Mouse (Mus musculus): ENCODE results near the gene Fam57b. TPM values are rescaled to one million over a fixed set of nuclear protein-coding genes. Genes with fewer than 3 reads are reported as not detected.
A peak's percentile ranks its signal among the peaks of the same experiment; 100 is the strongest.

Gene Fam57b
- polyA plus RNA-seq (2014; fragmentation: Nextera tagmentation; extraction: Ambion mirVana), result 0.81 and 1.2 TPM in 2 replicates

DNA sequence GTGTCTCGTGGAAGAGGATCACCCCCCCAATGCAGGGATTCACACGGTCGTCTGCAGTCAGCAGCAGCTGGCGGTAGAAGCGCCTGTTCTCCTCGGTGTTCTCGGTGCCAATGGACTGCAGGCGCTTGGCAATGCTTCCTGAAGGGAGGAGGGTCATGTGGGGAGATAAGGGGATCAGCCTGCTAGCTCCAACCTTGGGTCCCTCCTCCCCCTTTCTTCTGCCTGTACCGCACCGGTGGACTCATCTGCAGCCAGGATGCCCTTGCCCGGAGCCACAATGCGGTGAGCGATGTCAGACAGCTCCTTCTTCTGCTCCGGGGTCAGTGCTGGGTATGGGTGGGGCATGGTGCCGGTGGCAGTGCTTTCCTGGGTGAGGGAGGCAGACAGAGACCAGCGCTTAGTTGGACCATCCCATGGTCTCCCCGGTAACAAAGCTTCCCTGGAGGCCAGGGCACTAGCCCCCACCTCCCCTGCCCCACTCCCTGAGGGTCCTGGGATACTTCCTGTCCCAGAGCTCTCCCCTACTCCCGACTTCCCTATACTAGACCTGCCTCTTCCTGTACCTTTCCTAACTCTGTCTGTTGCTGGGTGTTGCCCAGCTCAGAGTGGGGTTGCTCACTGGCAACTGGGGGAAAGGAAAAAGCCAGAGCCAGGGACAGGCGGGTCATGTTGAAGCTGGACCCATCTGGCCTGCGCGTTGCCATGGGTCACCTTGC is at the start of gene Fam57b:
Gene Fam57b (plus strand): TSS at position 258 of the 716 bp plus-strand sequence.
- Histone ChIP-seq H3K9ac (ENCODE audit: low read length) (peak within 1 kb of the TSS; percentile 97), H3K4me3 (ENCODE audit: control insufficient read depth in 1 of 2, insufficient read depth in 1 of 2, low read depth in 1 of 2, low read length in 2 of 2) (peak within 1 kb of the TSS; percentile 72 to 91), H3K9me3 (ENCODE audit: control insufficient read depth, low read length) (no peaks in the 10 kb centered on the region), H3K27ac (replicated peaks in 1 of 2; ENCODE audit: control insufficient read depth in 1 of 2, insufficient read depth in 1 of 2, low read depth in 2 of 2, low read length in 2 of 2) (peak within 1 kb of the TSS; percentile 94 to 100), H3K4me2 (ENCODE audit: low read length) (peak within 1 kb of the TSS; percentile 82), H3K4me1 (ENCODE audit: control insufficient read depth in 2 of 2, insufficient read depth in 2 of 2, low read length in 2 of 2) (peaks cover 15 to 31% of the 10 kb centered on the region in 2 experiments), H3K27me3 (ENCODE audit: control insufficient read depth, insufficient read depth, low read length) (no peaks in the 10 kb centered on the region), H3K36me3 (ENCODE audit: control insufficient read depth, insufficient read depth, low read length) (peaks cover 45% of the 10 kb centered on the region)
- no peak for ATAC-seq (ENCODE audit: insufficient number of reproducible peaks, insufficient read depth, low FRiP score, low read depth)
- WGBS, result 6% methylated on average over 21 of the region's 21 CpGs

DNA sequence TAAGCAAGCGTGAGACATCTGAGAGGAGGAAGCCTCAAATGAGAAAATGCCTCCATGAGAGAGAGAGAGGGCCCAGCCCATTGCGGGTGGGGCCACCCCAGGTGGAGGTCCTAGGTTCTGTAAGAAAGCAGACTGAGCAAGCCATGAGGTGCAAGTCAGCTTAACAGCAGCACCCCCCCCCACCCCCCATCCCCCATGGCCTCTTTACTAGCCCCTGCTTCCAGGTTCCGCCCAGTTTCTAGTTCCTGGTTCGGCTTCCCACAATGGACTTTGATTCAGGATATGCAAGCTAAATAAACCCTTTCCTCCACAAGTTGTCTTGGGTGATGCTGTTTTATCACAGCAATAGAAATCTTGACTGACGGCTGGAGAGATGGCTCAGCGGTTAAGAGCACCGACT is 48.6 kb upstream of the Fam57b start:
- no peak for ATAC-seq (ENCODE audit: insufficient number of reproducible peaks, insufficient read depth, low FRiP score, low read depth)
- no peaks in the 10 kb centered on the region; a peak in 1 of 4 replicates for H3K4me1 ChIP-seq (ENCODE audit: control insufficient read depth in 2 of 2, insufficient read depth in 2 of 2, low read length in 2 of 2)
- no peak overlapping the region for H3K4me3 ChIP-seq (ENCODE audit: control insufficient read depth in 1 of 2, insufficient read depth in 1 of 2, low read depth in 1 of 2, low read length in 2 of 2)
- no peak overlapping the region for H3K27ac ChIP-seq (replicated peaks in 1 of 2; ENCODE audit: control insufficient read depth in 1 of 2, insufficient read depth in 1 of 2, low read depth in 2 of 2, low read length in 2 of 2)
- WGBS, result 67% methylated on average over 7 of the region's 7 CpGs
- H3K9me3 ChIP-seq (ENCODE audit: control insufficient read depth, low read length), result no peaks in the 10 kb centered on the region
- H3K27me3 ChIP-seq (ENCODE audit: control insufficient read depth, insufficient read depth, low read length), result no peaks in the 10 kb centered on the region
- H3K9ac ChIP-seq (ENCODE audit: low read length), result no peak overlapping the region
- H3K36me3 ChIP-seq (ENCODE audit: control insufficient read depth, insufficient read depth, low read length), result no peaks in the 10 kb centered on the region
- no peak overlapping the region for H3K4me2 ChIP-seq (ENCODE audit: low read length)

GRCm38 (mm10) chr7:126749582-126750343 is 47.7 kb upstream of the Fam57b start:
- Histone ChIP-seq H3K9ac (ENCODE audit: low read length) (no peak overlapping the region), H3K9me3 (ENCODE audit: control insufficient read depth, low read length) (no peaks in the 10 kb centered on the region), H3K36me3 (ENCODE audit: control insufficient read depth, insufficient read depth, low read length) (no peaks in the 10 kb centered on the region), H3K27me3 (ENCODE audit: control insufficient read depth, insufficient read depth, low read length) (no peaks in the 10 kb centered on the region), H3K4me2 (ENCODE audit: low read length) (no peak overlapping the region), H3K4me3 (ENCODE audit: control insufficient read depth in 1 of 2, insufficient read depth in 1 of 2, low read depth in 1 of 2, low read length in 2 of 2) (no peak overlapping the region), H3K4me1 (ENCODE audit: control insufficient read depth in 2 of 2, insufficient read depth in 2 of 2, low read length in 2 of 2) (peaks cover 0 to 5% of the 10 kb centered on the region in 2 experiments; a peak in 3 of 4 replicates), H3K27ac (replicated peaks in 1 of 2; ENCODE audit: control insufficient read depth in 1 of 2, insufficient read depth in 1 of 2, low read depth in 2 of 2, low read length in 2 of 2) (no peak overlapping the region)
- WGBS, result 89% methylated on average over 17 of the region's 17 CpGs
- ATAC-seq (ENCODE audit: insufficient number of reproducible peaks, insufficient read depth, low FRiP score, low read depth), result no peak

DNA sequence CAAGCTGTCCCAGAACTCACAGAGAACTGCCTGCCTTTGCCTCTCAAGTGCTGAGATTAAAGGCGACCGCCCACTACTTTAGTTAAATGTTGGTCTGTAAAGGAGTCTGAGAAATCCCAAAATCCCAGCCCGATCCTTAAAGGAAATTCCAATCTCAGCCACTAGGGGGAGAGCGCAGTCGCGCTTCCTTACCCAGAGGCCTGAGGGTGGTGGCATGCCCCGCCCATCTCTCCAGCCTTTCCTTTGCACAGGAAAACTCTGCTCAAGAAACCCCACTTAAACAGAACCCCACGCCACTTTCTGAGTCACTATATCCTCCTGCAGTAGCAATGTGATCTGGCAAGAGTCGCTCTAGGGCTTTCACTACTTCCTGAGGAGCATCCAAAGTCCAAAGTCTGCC is 42.6 kb upstream of the Fam57b start:
- Histone ChIP-seq H3K4me1 (ENCODE audit: control insufficient read depth in 2 of 2, insufficient read depth in 2 of 2, low read length in 2 of 2) (peaks cover 0 to 5% of the 10 kb centered on the region in 2 experiments; a peak in 2 of 4 replicates), H3K36me3 (ENCODE audit: control insufficient read depth, insufficient read depth, low read length) (no peaks in the 10 kb centered on the region), H3K27ac (replicated peaks in 1 of 2; ENCODE audit: control insufficient read depth in 1 of 2, insufficient read depth in 1 of 2, low read depth in 2 of 2, low read length in 2 of 2) (peak overlapping the region in 1 of 2 experiments; percentile 37; a peak in 1 of 4 replicates), H3K9me3 (ENCODE audit: control insufficient read depth, low read length) (no peaks in the 10 kb centered on the region), H3K4me3 (ENCODE audit: control insufficient read depth in 1 of 2, insufficient read depth in 1 of 2, low read depth in 1 of 2, low read length in 2 of 2) (no peak overlapping the region), H3K4me2 (ENCODE audit: low read length) (peak overlapping the region; percentile 41), H3K9ac (ENCODE audit: low read length) (peak overlapping the region; percentile 62; the same call in 1 of the 2 replicates), H3K27me3 (ENCODE audit: control insufficient read depth, insufficient read depth, low read length) (no peaks in the 10 kb centered on the region)
- ATAC-seq (ENCODE audit: insufficient number of reproducible peaks, insufficient read depth, low FRiP score, low read depth), result peak; percentile 48; the same call in 1 of the 2 replicates
- WGBS, result 1% methylated on average over 9 of the region's 9 CpGs

DNA sequence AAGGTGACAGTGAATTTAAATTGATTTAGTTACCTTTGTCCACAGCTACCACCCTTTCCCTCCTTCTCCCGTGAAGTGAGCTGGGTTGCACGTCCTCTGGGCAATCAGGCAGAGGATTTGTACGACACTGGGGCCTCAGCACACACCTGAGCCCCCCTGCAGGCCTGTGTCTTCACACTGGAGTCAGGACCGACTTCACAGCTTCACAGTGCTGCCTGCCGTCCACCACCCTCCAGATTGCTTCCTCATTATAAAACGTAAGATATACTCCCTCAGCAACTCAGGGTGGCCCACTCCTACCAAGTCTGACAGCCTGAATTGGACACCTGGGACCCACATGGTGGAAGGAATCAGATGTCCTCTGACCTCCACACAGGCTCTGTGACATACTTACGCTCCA is 38.9 kb upstream of the Fam57b start:
- H3K36me3 ChIP-seq (ENCODE audit: control insufficient read depth, insufficient read depth, low read length), result peaks cover 17% of the 10 kb centered on the region
- no peaks in the 10 kb centered on the region for H3K9me3 ChIP-seq (ENCODE audit: control insufficient read depth, low read length)
- H3K27me3 ChIP-seq (ENCODE audit: control insufficient read depth, insufficient read depth, low read length), result no peaks in the 10 kb centered on the region
- H3K4me2 ChIP-seq (ENCODE audit: low read length), result no peak overlapping the region
- H3K27ac ChIP-seq (replicated peaks in 1 of 2; ENCODE audit: control insufficient read depth in 1 of 2, insufficient read depth in 1 of 2, low read depth in 2 of 2, low read length in 2 of 2), result no peak overlapping the region
- no peak for ATAC-seq (ENCODE audit: insufficient number of reproducible peaks, insufficient read depth, low FRiP score, low read depth)
- H3K4me3 ChIP-seq (ENCODE audit: control insufficient read depth in 1 of 2, insufficient read depth in 1 of 2, low read depth in 1 of 2, low read length in 2 of 2), result no peak overlapping the region
- H3K4me1 ChIP-seq (ENCODE audit: control insufficient read depth in 2 of 2, insufficient read depth in 2 of 2, low read length in 2 of 2), result peaks cover 18 to 36% of the 10 kb centered on the region in 2 experiments
- no peak overlapping the region; the same call in 1 of the 2 replicates for H3K9ac ChIP-seq (ENCODE audit: low read length)
- WGBS, result 77% methylated on average over 7 of the region's 7 CpGs

DNA sequence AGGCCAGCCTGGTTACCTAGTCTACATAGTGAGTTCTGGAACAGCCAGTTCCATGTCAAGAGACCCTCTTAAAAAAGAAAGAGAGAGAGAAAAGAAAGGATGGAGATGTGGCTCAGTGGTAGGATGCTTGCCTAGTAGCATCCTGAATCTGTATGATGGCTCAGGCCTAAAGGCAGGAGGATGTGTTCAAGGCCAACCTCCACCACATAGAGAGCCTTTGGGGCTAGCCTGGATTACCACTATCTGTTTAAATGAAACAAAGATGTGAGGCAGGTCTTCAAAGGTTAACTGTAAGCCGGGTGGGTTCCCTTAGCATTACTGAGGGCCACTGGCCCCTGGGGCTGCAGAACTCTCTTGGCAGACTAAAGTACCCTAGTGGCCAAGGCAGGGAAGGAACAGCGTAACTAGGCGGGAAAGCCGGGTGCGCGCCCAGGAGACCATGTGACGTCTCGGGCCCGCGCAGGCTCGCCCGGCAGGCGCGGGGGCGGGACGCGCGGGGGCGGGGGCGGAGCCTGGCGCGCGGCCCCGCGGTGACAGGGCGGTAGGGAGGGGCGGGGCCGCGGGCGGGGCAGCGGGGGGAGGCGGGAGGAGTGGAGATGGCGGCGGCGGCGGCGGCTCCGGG is 38.3 kb upstream of the Fam57b start, which contains the start of gene Mapk3:
Gene Mapk3 (plus strand): TSS at position 552 of the 622 bp plus-strand sequence.
- Histone ChIP-seq H3K27me3 (ENCODE audit: control insufficient read depth, insufficient read depth, low read length) (no peaks in the 10 kb centered on the region), H3K4me3 (ENCODE audit: control insufficient read depth in 1 of 2, insufficient read depth in 1 of 2, low read depth in 1 of 2, low read length in 2 of 2) (peak within 1 kb of the TSS; percentile 86 to 88), H3K36me3 (ENCODE audit: control insufficient read depth, insufficient read depth, low read length) (peaks cover 23% of the 10 kb centered on the region), H3K9me3 (ENCODE audit: control insufficient read depth, low read length) (no peaks in the 10 kb centered on the region), H3K27ac (replicated peaks in 1 of 2; ENCODE audit: control insufficient read depth in 1 of 2, insufficient read depth in 1 of 2, low read depth in 2 of 2, low read length in 2 of 2) (peak within 1 kb of the TSS; percentile 56 to 95), H3K9ac (ENCODE audit: low read length) (peak within 1 kb of the TSS; percentile 94), H3K4me2 (ENCODE audit: low read length) (peak within 1 kb of the TSS; percentile 97), H3K4me1 (ENCODE audit: control insufficient read depth in 2 of 2, insufficient read depth in 2 of 2, low read length in 2 of 2) (peaks cover 18 to 36% of the 10 kb centered on the region in 2 experiments)
- WGBS, result 2% methylated on average over 28 of the region's 38 CpGs
- peak; percentile 65 for ATAC-seq (ENCODE audit: insufficient number of reproducible peaks, insufficient read depth, low FRiP score, low read depth)

- H3K4me3 ChIP-seq (ENCODE audit: control insufficient read depth in 1 of 2, insufficient read depth in 1 of 2, low read depth in 1 of 2, low read length in 2 of 2), result peak overlapping the region; percentile 86 to 88
- ATAC-seq (ENCODE audit: insufficient number of reproducible peaks, insufficient read depth, low FRiP score, low read depth), result peak; percentile 18
- under 1% methylated on average over 22 of the region's 24 CpGs for WGBS
- peak overlapping the region; percentile 56 to 95 for H3K27ac ChIP-seq (replicated peaks in 1 of 2; ENCODE audit: control insufficient read depth in 1 of 2, insufficient read depth in 1 of 2, low read depth in 2 of 2, low read length in 2 of 2)
- peak overlapping the region; percentile 97 for H3K4me2 ChIP-seq (ENCODE audit: low read length)
- no peaks in the 10 kb centered on the region for H3K9me3 ChIP-seq (ENCODE audit: control insufficient read depth, low read length)
- H3K36me3 ChIP-seq (ENCODE audit: control insufficient read depth, insufficient read depth, low read length), result peaks cover 29% of the 10 kb centered on the region
- H3K9ac ChIP-seq (ENCODE audit: low read length), result peak overlapping the region; percentile 94
- no peaks in the 10 kb centered on the region for H3K27me3 ChIP-seq (ENCODE audit: control insufficient read depth, insufficient read depth, low read length)
- H3K4me1 ChIP-seq (ENCODE audit: control insufficient read depth in 2 of 2, insufficient read depth in 2 of 2, low read length in 2 of 2), result peaks cover 18 to 31% of the 10 kb centered on the region in 2 experiments
These were observed 37.6 kb upstream of the Fam57b start for GRCm38 (mm10) chr7:126759672-126760390.

All from heart, embryonic 14.5 days (tissue).